Mouse (Mus musculus) frontal cortex, postnatal 25 days (tissue): ENCODE measurements at regions not wholly inside any gene's neighbourhood (a gene's known extent, or its start where the extent isn't known, plus 50 kb on each side); places are given as distances from the start of the nearest gene placed in this dataset.

Experiments
- DNase-seq, 2 experiments: peaks; one replicate each; pipeline ENCODE4 v3.0.0; 2022; ENCODE audit warnings: low spot score in 2 of 2

- no peak for DNase-seq
Observed at GRCm38 (mm10) chr14:28773068-28773467, 244.9 kb upstream of the Lrtm1 start.

DNA sequence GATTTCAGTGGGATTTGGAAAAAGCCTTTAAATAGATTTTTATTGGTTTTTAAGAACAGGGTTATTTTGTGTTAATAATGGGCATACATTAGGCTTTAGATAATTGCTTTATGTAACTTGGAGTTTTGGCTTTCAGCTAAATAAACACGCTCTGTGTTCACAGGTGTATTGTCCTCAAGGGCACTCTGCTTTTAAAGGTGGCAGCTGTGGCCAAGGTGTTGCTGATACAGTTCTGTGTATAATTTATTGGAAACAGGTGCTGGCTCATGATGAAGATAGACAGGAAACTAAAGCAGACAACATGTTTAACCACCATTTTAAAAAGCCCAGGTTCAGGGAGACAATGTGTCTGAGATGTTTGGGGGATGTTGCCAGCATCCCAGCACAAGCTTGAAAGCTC lies 242.3 kb upstream of the Lrtm1 start:
- DNase-seq: no peak

- no peak for DNase-seq
Observed at GRCm38 (mm10) chr14:28777791-28778190, 240.2 kb upstream of the Lrtm1 start.

DNA sequence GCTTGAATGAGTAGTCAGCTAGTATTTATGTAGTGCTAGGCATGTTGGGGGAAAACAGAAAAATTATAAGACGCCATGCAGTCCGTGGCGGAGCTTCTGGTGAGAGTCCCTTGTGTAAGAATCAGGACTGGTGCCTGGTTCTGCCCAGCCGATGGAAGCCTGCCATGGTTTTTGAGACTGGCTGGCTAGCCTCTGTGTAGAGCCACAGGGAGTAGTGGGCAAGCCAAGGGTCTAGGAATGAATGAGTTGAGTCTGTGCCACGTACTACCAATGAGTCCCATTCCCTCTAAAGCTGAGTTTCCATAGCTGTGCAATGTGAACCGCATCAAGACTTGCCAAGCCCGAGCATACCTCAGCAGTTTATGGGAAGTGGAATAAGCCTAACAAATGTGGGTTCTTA lies 236.3 kb upstream of the Lrtm1 start:
- DNase-seq: no peak

GRCm38 (mm10) chr14:28784106-28784633 lies 233.8 kb upstream of the Lrtm1 start:
- no peak for DNase-seq

GRCm38 (mm10) chr14:28798290-28798689 lies 219.7 kb upstream of the Lrtm1 start:
- DNase-seq: no peak

DNA sequence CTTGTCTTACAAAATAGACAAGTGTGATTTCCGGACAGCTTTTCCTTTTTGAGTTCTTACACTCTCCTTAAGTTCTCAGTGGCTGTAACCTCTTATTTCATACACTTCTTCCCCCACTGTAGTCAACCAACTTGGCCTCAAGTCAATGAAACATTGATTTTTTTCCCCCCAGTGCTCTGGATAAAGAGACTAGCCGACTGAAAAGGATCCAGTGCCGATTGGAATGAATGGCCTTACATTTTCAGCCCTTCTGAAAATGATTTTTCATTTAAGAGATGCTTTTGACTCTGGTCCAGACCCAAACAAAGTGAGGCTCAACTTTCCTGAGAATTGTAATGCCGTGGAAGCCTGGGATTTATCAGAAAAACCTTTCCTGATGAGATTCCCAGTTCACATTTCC lies 216.3 kb upstream of the Lrtm1 start:
- DNase-seq: no peak

GRCm38 (mm10) chr14:28802126-28802525 lies 215.9 kb upstream of the Lrtm1 start:
- DNase-seq: no peak

DNA sequence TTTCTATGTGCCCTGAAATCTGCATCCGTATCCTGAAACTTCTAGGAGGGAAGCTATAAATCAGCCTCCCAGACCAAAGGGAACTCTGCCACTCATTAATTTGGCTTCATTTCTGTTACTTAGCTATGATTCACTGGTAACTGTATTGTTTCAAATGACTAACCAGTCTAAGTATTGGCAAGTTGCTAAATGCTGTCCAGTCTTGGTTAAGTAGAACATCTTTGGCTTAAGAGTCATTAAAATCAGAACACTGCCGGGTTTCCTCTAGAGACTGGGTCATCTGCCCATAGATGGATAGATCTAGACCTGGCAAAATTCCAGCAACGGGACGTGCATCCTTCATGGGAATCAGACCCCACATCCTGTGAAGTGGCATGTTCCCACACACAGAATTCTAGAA lies 209.9 kb upstream of the Lrtm1 start:
- no peak for DNase-seq

DNA sequence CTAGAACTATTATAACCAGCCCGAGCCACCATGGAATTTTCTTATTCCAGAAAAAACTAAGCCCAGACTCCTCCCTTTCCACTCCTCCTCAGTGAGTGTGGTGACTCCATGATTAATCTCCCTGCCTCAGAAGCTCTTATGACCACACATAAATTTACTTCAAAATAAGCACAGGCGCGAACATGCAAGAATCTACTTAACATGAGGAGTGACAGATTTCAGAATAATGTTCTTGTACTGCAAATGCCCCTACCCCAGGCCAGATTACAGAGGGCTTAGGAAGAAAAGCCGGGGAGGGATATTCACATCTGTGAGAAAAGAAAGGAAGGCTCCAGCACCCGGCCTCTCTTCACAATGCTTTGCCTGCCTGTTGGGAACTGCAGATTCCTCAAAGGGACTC lies 208.7 kb upstream of the Lrtm1 start:
- DNase-seq: no peak

GRCm38 (mm10) chr14:28820970-28821369 lies 197.0 kb upstream of the Lrtm1 start:
- DNase-seq: no peak

- no peak for DNase-seq
Observed at GRCm38 (mm10) chr14:28827186-28827585, 190.8 kb upstream of the Lrtm1 start.

GRCm38 (mm10) chr14:28837117-28837516 lies 180.9 kb upstream of the Lrtm1 start:
- no peak for DNase-seq

DNA sequence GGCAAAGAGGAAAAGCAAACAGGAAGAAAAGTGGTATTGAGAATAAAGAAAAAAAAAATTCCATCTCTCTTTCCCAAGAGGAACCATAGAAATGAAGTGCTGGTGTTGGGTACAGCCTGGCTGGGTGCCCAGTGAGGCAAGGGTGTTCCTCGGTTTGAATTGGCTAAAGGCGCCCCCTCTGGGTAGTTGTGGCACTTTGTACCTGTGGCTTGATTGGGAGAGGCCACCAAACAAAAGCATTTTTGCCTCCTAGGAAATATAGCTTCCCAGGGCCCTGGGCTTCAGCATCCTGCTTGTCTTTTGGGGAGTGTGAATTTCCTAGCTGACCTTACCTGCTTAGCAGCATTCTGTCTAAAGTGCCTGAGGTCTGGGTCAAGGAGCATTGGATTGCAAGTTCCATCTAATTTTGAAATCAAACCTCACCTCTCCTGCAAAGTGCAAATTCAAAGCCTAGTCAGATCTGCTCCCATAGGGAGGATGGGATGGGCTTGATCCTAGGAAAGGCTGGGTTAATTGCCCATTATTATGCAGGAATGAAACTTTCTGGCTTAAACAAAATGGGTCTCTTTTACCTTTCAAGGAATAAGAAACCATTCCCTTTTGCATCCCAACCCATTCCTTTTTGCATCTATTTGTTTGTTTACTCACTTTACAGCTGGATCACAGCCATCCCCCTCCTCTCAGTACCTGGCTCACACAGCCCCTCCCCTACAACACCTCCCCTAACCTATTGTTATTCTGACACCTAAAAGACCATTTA lies 169.0 kb upstream of the Lrtm1 start:
- peak in 1 of 2 experiments; percentile 7 for DNase-seq
